Mouse (Mus musculus): ENCODE results near the gene Gm21310. TPM values are rescaled to one million over a fixed set of nuclear protein-coding genes. Genes with fewer than 3 reads are reported as not detected.
"Not testable (repeated sequence)": the region's sequence is repeated elsewhere in the genome, so short reads cannot be mapped to it uniquely, and the experiment has no call there.

The Gm21310 gene
- total RNA-seq (2021) = not detected
- long read RNA-seq, experiment 1 = 0 reads
- long read RNA-seq, experiment 2 = 0 reads

DNA sequence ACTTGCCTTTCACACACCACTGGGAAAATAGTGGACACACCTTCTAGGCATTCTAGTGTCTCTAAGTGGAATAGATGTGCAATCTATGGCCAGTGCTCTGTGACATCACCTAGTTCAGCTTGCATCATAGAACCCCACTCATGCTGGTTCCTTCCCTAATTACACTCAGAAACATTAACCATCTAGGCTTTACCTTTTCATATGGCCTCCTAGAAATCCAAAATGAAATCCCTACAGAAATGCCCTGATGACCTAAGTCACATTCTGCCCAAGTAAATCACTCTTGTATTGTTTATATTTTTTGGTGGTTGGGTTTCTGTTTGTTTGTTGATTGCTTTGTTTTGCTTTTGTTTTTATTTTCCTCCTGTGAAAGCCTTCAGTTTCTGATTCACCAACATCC is at the start of gene Gm21310:
Gene Gm21310 (minus strand): TSS at position 101 of the 400 bp plus-strand sequence.
- intact Hi-C loops (cut with DNase I) = not testable (repeated sequence)

More for the DNA sequence above, at the start of gene Gm21310:
- not testable (repeated sequence) for DNase-seq

Other genes starting within 250 kb of the Gm21310 start
- gene Gm20834, start 177.4 kb upstream of the Gm21310 start, total RNA-seq (2021) = not detected

All from heart, postnatal 14 days (tissue).